Mouse (Mus musculus): ENCODE measurements around the gene Olfr969. TPM values are rescaled to one million over a fixed set of nuclear protein-coding genes. Genes with fewer than 3 reads are reported as not detected.

Olfr969 gene
- polyA plus RNA-seq (2014; fragmentation: Illumina TruSeq; extraction: RNeasy Lipid Tissue Mini Kit (QIAGEN cat#74804); ENCODE audit: low read depth, low replicate concordance), result not detected

GRCm38 (mm10) chr9:39790558-39790957 is at the start of gene Olfr969:
Gene Olfr969, plus strand, starts transcription at chr9:39790945.

GRCm38 (mm10) chr9:39745949-39746348 is 44.8 kb upstream of the Olfr969 start, which contains the start of gene Olfr967:
Gene Olfr967, plus strand, starts transcription at chr9:39746249.

GRCm38 (mm10) chr9:39783153-39783552 is 7.6 kb upstream of the Olfr969 start, which contains the start of gene Olfr968:
Gene Olfr968, minus strand, starts transcription at chr9:39783253.

GRCm38 (mm10) chr9:39808560-39808959 is 17.8 kb downstream of the Olfr969 start, which contains the start of gene Olfr970:
Gene Olfr970, plus strand, starts transcription at chr9:39808860.

GRCm38 (mm10) chr9:39836576-39836975 is 45.8 kb downstream of the Olfr969 start, which contains the start of gene Olfr971:
Gene Olfr971, plus strand, starts transcription at chr9:39836876.

Other genes starting within 250 kb of the Olfr969 start
- gene Olfr958, start 236.9 kb upstream of the Olfr969 start, polyA plus RNA-seq (2014; fragmentation: Illumina TruSeq; extraction: RNeasy Lipid Tissue Mini Kit (QIAGEN cat#74804); ENCODE audit: low read depth, low replicate concordance), result not detected
- not detected for gene Olfr959, start 215.4 kb upstream of the Olfr969 start, polyA plus RNA-seq (2014; fragmentation: Illumina TruSeq; extraction: RNeasy Lipid Tissue Mini Kit (QIAGEN cat#74804); ENCODE audit: low read depth, low replicate concordance)
- 0.19 TPM for gene AW551984, start 186.5 kb upstream of the Olfr969 start, polyA plus RNA-seq (2014; fragmentation: Illumina TruSeq; extraction: RNeasy Lipid Tissue Mini Kit (QIAGEN cat#74804); ENCODE audit: low read depth, low replicate concordance)
- gene Olfr148, start 180.3 kb upstream of the Olfr969 start, polyA plus RNA-seq (2014; fragmentation: Illumina TruSeq; extraction: RNeasy Lipid Tissue Mini Kit (QIAGEN cat#74804); ENCODE audit: low read depth, low replicate concordance), result not detected
- not detected for gene Olfr960, start 169.6 kb upstream of the Olfr969 start, polyA plus RNA-seq (2014; fragmentation: Illumina TruSeq; extraction: RNeasy Lipid Tissue Mini Kit (QIAGEN cat#74804); ENCODE audit: low read depth, low replicate concordance)
- not detected for gene Olfr961, start 145.9 kb upstream of the Olfr969 start, polyA plus RNA-seq (2014; fragmentation: Illumina TruSeq; extraction: RNeasy Lipid Tissue Mini Kit (QIAGEN cat#74804); ENCODE audit: low read depth, low replicate concordance)
- gene Olfr963, start 123.7 kb upstream of the Olfr969 start, polyA plus RNA-seq (2014; fragmentation: Illumina TruSeq; extraction: RNeasy Lipid Tissue Mini Kit (QIAGEN cat#74804); ENCODE audit: low read depth, low replicate concordance), result not detected
- gene Olfr149, start 83.8 kb upstream of the Olfr969 start, polyA plus RNA-seq (2014; fragmentation: Illumina TruSeq; extraction: RNeasy Lipid Tissue Mini Kit (QIAGEN cat#74804); ENCODE audit: low read depth, low replicate concordance), result not detected
- gene Olfr965, start 79.6 kb upstream of the Olfr969 start, polyA plus RNA-seq (2014; fragmentation: Illumina TruSeq; extraction: RNeasy Lipid Tissue Mini Kit (QIAGEN cat#74804); ENCODE audit: low read depth, low replicate concordance), result not detected
- gene Olfr150, start 60.0 kb upstream of the Olfr969 start, polyA plus RNA-seq (2014; fragmentation: Illumina TruSeq; extraction: RNeasy Lipid Tissue Mini Kit (QIAGEN cat#74804); ENCODE audit: low read depth, low replicate concordance), result not detected
- gene Olfr967, start 44.7 kb upstream of the Olfr969 start, polyA plus RNA-seq (2014; fragmentation: Illumina TruSeq; extraction: RNeasy Lipid Tissue Mini Kit (QIAGEN cat#74804); ENCODE audit: low read depth, low replicate concordance), result not detected
- gene Olfr968, start 7.7 kb upstream of the Olfr969 start, polyA plus RNA-seq (2014; fragmentation: Illumina TruSeq; extraction: RNeasy Lipid Tissue Mini Kit (QIAGEN cat#74804); ENCODE audit: low read depth, low replicate concordance), result not detected
- gene Olfr970, start 17.9 kb downstream of the Olfr969 start, polyA plus RNA-seq (2014; fragmentation: Illumina TruSeq; extraction: RNeasy Lipid Tissue Mini Kit (QIAGEN cat#74804); ENCODE audit: low read depth, low replicate concordance), result not detected
- not detected for gene Olfr971, start 45.9 kb downstream of the Olfr969 start, polyA plus RNA-seq (2014; fragmentation: Illumina TruSeq; extraction: RNeasy Lipid Tissue Mini Kit (QIAGEN cat#74804); ENCODE audit: low read depth, low replicate concordance)
- gene Olfr972, start 75.5 kb downstream of the Olfr969 start, polyA plus RNA-seq (2014; fragmentation: Illumina TruSeq; extraction: RNeasy Lipid Tissue Mini Kit (QIAGEN cat#74804); ENCODE audit: low read depth, low replicate concordance), result not detected
- not detected for gene Olfr229, start 116.4 kb downstream of the Olfr969 start, polyA plus RNA-seq (2014; fragmentation: Illumina TruSeq; extraction: RNeasy Lipid Tissue Mini Kit (QIAGEN cat#74804); ENCODE audit: low read depth, low replicate concordance)
- not detected for gene Olfr974, start 146.6 kb downstream of the Olfr969 start, polyA plus RNA-seq (2014; fragmentation: Illumina TruSeq; extraction: RNeasy Lipid Tissue Mini Kit (QIAGEN cat#74804); ENCODE audit: low read depth, low replicate concordance)
- gene Olfr975, start 161.1 kb downstream of the Olfr969 start, polyA plus RNA-seq (2014; fragmentation: Illumina TruSeq; extraction: RNeasy Lipid Tissue Mini Kit (QIAGEN cat#74804); ENCODE audit: low read depth, low replicate concordance), result not detected
- gene Olfr976, start 170.2 kb downstream of the Olfr969 start, polyA plus RNA-seq (2014; fragmentation: Illumina TruSeq; extraction: RNeasy Lipid Tissue Mini Kit (QIAGEN cat#74804); ENCODE audit: low read depth, low replicate concordance), result not detected
- gene Olfr978, start 201.2 kb downstream of the Olfr969 start, polyA plus RNA-seq (2014; fragmentation: Illumina TruSeq; extraction: RNeasy Lipid Tissue Mini Kit (QIAGEN cat#74804); ENCODE audit: low read depth, low replicate concordance), result not detected
- gene Olfr979, start 212.5 kb downstream of the Olfr969 start, polyA plus RNA-seq (2014; fragmentation: Illumina TruSeq; extraction: RNeasy Lipid Tissue Mini Kit (QIAGEN cat#74804); ENCODE audit: low read depth, low replicate concordance), result not detected
- not detected for gene Olfr980, start 218.6 kb downstream of the Olfr969 start, polyA plus RNA-seq (2014; fragmentation: Illumina TruSeq; extraction: RNeasy Lipid Tissue Mini Kit (QIAGEN cat#74804); ENCODE audit: low read depth, low replicate concordance)
- gene Olfr981, start 230.5 kb downstream of the Olfr969 start, polyA plus RNA-seq (2014; fragmentation: Illumina TruSeq; extraction: RNeasy Lipid Tissue Mini Kit (QIAGEN cat#74804); ENCODE audit: low read depth, low replicate concordance), result not detected

Data from adipose tissue, adult 10 weeks (tissue).